Mouse (Mus musculus): ENCODE measurements around the gene Trim14.

DNA sequence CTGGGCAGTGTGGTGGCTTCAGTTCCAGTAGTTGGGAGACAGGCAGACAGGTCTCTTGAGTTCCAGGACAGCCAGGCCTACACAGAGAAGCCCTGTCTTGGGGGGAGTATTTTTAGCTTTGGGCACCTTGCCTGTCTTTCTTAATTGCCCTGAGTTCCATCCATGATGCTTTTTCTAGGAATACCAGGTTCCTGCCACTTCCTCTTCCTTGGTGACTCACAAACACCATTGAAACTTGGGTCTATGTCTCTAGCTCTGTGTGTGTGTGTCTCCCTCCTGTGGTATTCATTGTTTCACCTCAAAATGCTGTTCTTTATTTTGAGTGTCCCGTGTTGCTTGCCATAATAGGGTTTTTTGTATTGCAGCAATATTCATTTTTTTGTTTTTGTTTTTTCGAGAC, 77.5 kb downstream of the Trim14 start:
- TF ChIP-seq CTCF (conservative IDR thresholded peaks at IDR 0.05; ENCODE audit: low read length) = no peak
- TF ChIP-seq NANOG (IDR thresholded peaks at IDR 0.05; ENCODE audit: borderline replicate concordance, low read length) = no peak
